Mouse (Mus musculus) heart, embryonic 11.5 days (tissue): ENCODE results near the gene Hist1h2ac. TPM values are rescaled to one million over a fixed set of nuclear protein-coding genes. Genes with fewer than 3 reads are reported as not detected.
A peak's percentile ranks its signal among the peaks of the same experiment; 100 is the strongest.
"Not testable (repeated sequence)": the region's sequence is repeated elsewhere in the genome, so short reads cannot be mapped to it uniquely, and the experiment has no call there.

Experiments
- ATAC-seq: fragments of 200-750 bp; cut with Nextera tagmentation; replicated peaks from 2 replicates; pipeline ENCODE4 v1.8.0; 2017; ENCODE audit warnings: moderate library complexity; ENCODE audit not compliant: insufficient number of reproducible peaks, low FRiP score, low TSS enrichment
- H3K27ac ChIP-seq: fragments of 300-500 bp; sonication (generic); 2 replicates; pipeline ENCODE4 v1.5.1; 2014; ENCODE audit warnings: mild to moderate bottlenecking, low read depth, low read length
- H3K27me3 ChIP-seq: fragments of 300-500 bp; sonication (generic); 2 replicates; pipeline ENCODE4 v1.6.1; 2014; ENCODE audit warnings: mild to moderate bottlenecking, low read length, mixed read lengths; ENCODE audit not compliant: control insufficient read depth, insufficient read depth
- H3K36me3 ChIP-seq: fragments of 300-500 bp; sonication (generic); 2 replicates; pipeline ENCODE4 v1.6.1; 2014; ENCODE audit warnings: mild to moderate bottlenecking, low read length, moderate library complexity, mixed read lengths; ENCODE audit not compliant: control insufficient read depth, insufficient read depth
- H3K4me1 ChIP-seq: fragments of 300-500 bp; sonication (generic); 2 replicates; pipeline ENCODE4 v1.6.1; 2014; ENCODE audit warnings: low read length; ENCODE audit not compliant: control insufficient read depth, insufficient read depth
- H3K4me2 ChIP-seq: fragments of 300-500 bp; sonication (generic); 2 replicates; pipeline ENCODE4 v1.6.1; 2014; ENCODE audit warnings: mild to moderate bottlenecking, moderate library complexity
- H3K4me3 ChIP-seq: fragments of 300-500 bp; sonication (generic); 2 replicates; pipeline ENCODE4 v1.5.1; 2014; ENCODE audit warnings: low read depth, low read length
- H3K9ac ChIP-seq: fragments of 300-500 bp; sonication (generic); 2 replicates; pipeline ENCODE4 v1.6.1; 2014; ENCODE audit warnings: mild to moderate bottlenecking, low read depth, low read length, moderate library complexity
- H3K9me3 ChIP-seq: fragments of 300-500 bp; sonication (generic); replicated peaks from 2 replicates; pipeline ENCODE4 v1.6.1; 2016; ENCODE audit warnings: low read length; ENCODE audit not compliant: control insufficient read depth
- WGBS: fragments of 180-500 bp; shearing (Covaris S2); extraction: QIAGEN DNeasy Blood & Tissue Kit; methylation state at CpG from one replicate; pipeline ENCODE4 v1.1.7; 2014; ENCODE audit not compliant: insufficient replicate concordance; 5-methylcytosine and 5-hydroxymethylcytosine counted together
- polyA plus RNA-seq: library from polyadenylated mRNA; unstranded; fragments of >200 nt; fragmentation: Nextera tagmentation; extraction: Ambion mirVana; gene quantifications from 2 replicates; pipeline ENCODE4 v1.2.1, GENCODE M21; 2014

Gene Hist1h2ac
- polyA plus RNA-seq, 1 experiment from 2014 or later: 0.52 TPM

DNA sequence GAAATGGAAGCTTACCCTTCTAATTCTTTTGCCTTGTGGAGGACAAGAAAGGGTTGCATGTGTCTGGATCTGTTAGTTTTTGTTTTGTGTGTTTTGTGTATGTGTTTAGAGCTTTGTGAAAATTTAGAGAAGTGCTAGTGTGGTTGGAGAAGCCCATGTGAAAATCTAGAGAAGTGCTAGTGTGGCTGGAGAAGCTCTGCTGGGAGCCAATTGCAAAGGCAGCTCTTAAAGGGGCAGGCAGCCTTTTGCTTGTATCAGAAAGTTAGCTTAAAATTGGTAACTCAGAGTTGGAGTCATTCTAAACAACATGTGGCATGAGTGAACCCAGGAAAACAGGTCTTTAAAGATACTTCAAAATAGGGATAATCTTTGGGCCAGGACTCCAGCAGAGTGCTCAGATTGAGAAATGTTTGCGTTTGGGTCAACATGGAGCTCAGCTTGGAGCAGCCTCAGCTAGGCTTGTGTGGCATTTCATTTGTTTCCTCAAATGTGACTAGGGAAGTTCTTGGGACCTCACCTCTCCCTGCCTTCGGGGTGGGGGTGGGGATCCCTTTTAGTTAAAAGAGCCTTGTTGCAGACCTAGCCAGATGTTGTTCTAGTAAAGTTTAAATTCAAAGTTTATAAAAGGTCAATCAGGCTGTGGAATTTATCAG is 34.0 kb upstream of the Hist1h2ac start:
- H3K36me3 ChIP-seq, ATAC-seq, H3K27ac ChIP-seq, H3K9ac ChIP-seq, H3K9me3 ChIP-seq, H3K27me3 ChIP-seq, H3K4me1 ChIP-seq, H3K4me2 ChIP-seq, H3K4me3 ChIP-seq: not testable (repeated sequence)
- 15% methylated on average over 2 of the region's 2 CpGs for WGBS

DNA sequence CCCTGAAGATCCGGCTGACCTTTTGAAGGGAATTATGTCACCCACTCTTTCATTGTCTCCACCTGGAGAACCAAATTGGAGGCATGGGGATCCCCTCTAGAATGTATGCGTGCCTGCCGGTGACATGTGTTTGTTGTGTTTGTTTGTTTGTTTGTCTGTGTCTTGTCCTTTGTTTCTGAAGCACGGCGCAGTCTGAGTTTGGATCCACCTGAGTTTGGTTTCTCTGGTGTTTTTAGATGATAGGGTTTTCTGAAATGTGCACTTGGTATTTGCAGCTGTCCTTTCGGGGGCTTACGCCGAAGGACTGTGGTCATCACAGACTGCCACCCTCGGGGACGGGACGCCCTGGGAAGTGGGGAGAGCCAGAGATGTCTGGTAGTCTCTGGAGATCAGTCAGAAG is 33.4 kb upstream of the Hist1h2ac start:
- H3K27ac ChIP-seq: no peak overlapping the region
- peaks cover 4% of the 10 kb centered on the region; the same call in 1 of the 2 replicates for H3K4me1 ChIP-seq
- WGBS: 33% methylated on average over 11 of the region's 11 CpGs
- no peak overlapping the region for H3K4me2 ChIP-seq
- no peak for ATAC-seq
- H3K27me3 ChIP-seq: no peaks in the 10 kb centered on the region
- no peaks in the 10 kb centered on the region for H3K36me3 ChIP-seq
- no peak overlapping the region for H3K9ac ChIP-seq
- no peaks in the 10 kb centered on the region for H3K9me3 ChIP-seq
- H3K4me3 ChIP-seq: no peak overlapping the region

DNA sequence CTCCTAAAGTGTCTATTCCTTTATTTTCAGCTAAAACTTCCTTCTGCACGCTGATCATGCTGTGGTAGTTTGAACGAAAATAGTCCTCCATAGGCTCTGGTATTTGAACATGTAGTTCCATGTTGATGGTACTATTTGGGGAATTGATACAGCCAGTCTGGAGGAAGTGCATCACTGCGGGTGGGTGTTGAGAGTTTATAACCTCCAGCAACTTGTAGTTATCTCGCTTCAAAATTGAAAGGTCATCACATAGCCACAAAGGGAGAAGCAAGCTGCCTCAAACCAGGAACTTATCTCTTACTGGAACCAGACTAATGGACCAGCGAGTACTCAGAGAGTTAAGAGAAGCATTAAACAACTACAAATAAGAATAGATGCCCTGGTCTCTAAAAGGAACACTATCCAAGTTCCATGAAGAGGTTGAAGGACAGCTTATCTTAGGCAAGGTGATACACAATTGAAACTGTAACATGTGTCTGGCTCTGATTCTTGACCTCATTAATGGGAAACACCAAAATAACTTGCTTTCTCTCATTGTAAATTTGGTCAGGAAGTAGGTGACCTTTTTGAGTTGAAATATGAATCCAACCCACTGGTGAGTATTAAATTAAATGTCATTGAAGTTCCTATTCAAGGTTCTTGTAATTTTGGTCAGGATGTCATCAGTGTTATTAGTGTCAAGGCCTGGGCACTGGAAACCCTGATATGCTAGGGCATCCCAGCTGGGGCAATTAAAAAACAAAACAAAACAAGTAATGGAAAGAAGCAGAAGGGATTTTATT is 32.7 kb upstream of the Hist1h2ac start:
- no peak overlapping the region for H3K4me2 ChIP-seq
- no peaks in the 10 kb centered on the region for H3K27me3 ChIP-seq
- ATAC-seq: no peak
- no peak overlapping the region for H3K4me3 ChIP-seq
- no peaks in the 10 kb centered on the region for H3K9me3 ChIP-seq
- no peaks in the 10 kb centered on the region for H3K36me3 ChIP-seq
- H3K4me1 ChIP-seq: peaks cover 4% of the 10 kb centered on the region; the same call in 1 of the 2 replicates
- 59% methylated on average over 5 of the region's 5 CpGs for WGBS
- no peak overlapping the region for H3K9ac ChIP-seq
- no peak overlapping the region for H3K27ac ChIP-seq

DNA sequence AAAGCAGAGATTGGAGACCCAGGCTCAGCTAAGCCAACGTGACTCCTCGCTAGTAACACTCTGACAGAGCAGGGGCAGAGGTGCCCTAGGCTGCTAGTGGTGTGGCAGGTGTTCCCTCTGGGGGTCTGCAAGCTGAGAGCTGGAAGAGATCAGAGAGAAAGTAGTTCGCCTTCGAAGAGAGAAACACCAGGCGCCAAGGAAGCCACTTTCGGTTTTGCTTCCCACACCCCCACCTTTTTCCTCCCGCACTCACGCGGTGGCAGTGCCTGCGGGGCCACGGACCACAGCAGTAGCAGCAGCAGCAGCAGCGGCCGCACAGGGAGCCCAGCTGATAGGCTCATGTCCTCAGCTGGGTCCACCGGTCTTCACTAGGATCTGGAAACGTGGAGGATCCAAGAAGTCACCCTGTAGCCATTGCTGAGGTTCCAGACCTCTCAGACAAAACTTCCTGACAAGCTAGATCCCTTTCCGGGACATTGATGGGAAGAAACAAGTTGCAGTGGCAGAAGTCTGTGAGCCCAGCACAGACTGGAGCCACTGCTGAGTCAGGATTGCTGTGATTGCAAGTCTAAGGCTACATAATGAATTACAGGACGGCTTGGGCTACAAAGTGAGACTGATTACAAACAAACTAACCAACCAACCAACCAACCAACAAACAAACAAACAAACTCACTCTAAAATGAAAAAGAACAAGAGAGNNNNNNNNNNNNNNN is 26.8 kb upstream of the Hist1h2ac start, which contains the start of gene Hfe:
Hfe (minus strand) TSS at position 481 of the 716 bp plus-strand sequence.
- H3K36me3 ChIP-seq: no peaks in the 10 kb centered on the region
- no peaks in the 10 kb centered on the region for H3K9me3 ChIP-seq
- H3K4me1 ChIP-seq: 0 out of 2 replicates have a peak, but pooled peaks cover 9% of the 10 kb centered on the region
- WGBS: 3% methylated on average over 17 of the region's 17 CpGs
- ATAC-seq: no peak
- H3K4me2 ChIP-seq: peak within 1 kb of the TSS; percentile 71
- H3K27me3 ChIP-seq: no peaks in the 10 kb centered on the region
- H3K4me3 ChIP-seq: peak within 1 kb of the TSS; percentile 42
- peak within 1 kb of the TSS; percentile 71 for H3K9ac ChIP-seq
- H3K27ac ChIP-seq: 0 out of 2 replicates have a peak within 1 kb of the TSS, but pooled peaks have one; percentile 41

DNA sequence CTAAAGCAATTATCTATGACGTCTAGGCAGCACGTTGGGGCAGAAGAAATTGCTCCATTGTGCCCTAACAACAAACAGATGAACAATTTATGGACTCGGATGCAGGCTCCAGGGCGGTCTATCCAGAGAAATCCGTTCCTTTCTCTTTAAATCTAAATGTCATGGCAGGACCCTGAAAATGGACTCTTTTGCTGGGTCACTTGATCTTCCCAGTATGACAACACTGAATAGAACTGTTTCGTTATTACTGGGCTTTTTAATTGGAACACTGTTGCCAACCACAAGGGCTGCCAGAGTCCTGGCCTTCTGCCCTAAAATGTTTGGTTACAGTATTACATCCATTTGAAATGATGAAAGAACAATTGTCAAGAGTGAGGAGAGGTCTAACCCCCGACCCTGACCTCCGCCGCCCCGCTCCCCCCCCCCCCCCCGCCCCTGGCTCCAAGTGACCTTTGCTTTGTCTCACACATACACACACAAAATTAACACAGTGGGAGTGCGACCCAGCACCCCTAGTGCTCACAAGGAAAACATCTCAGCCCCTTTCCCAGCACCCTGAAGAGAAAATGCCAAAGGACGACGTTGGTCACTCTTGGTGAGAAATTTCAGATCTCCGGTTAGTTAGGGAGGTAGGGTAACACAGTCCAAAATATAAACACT is 26.1 kb upstream of the Hist1h2ac start:
- H3K27ac ChIP-seq: no peak overlapping the region
- no peak for ATAC-seq
- 35% methylated on average over 11 of the region's 15 CpGs for WGBS
- peak overlapping the region; percentile 71 for H3K9ac ChIP-seq
- H3K36me3 ChIP-seq: no peaks in the 10 kb centered on the region
- H3K4me1 ChIP-seq: 0 out of 2 replicates have a peak, but pooled peaks cover 9% of the 10 kb centered on the region
- H3K9me3 ChIP-seq: no peaks in the 10 kb centered on the region
- H3K4me2 ChIP-seq: peak overlapping the region; percentile 71
- H3K27me3 ChIP-seq: no peaks in the 10 kb centered on the region
- H3K4me3 ChIP-seq: peak overlapping the region; percentile 42

DNA sequence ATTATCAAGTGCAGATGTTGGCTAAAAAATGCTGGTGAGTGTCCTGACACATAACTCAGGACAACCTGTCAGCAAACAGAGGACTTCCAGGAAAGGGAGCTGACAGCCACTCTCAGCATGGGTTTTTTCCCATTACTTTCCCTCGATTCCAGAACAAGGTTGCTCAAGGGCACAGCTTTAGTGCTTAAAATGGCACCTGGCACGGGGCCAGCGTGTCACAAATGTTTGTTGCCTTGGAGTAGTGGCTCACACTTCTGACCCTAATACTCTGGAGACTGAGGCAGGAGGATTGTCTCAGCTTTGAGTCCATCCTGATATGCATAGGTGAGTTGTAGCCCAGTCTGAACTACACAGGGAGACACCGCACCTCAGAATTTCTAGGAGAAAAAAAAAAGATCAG is 24.9 kb upstream of the Hist1h2ac start:
- H3K27me3 ChIP-seq: no peaks in the 10 kb centered on the region
- peak overlapping the region; percentile 57; the same call in 1 of the 2 replicates for H3K27ac ChIP-seq
- no peak overlapping the region for H3K4me3 ChIP-seq
- no peaks in the 10 kb centered on the region for H3K36me3 ChIP-seq
- 0 out of 2 replicates have a peak, but pooled peaks cover 9% of the 10 kb centered on the region for H3K4me1 ChIP-seq
- WGBS: 49% methylated on average over 4 of the region's 4 CpGs
- no peak for ATAC-seq
- no peak overlapping the region for H3K9ac ChIP-seq
- no peaks in the 10 kb centered on the region for H3K9me3 ChIP-seq
- no peak overlapping the region for H3K4me2 ChIP-seq

DNA sequence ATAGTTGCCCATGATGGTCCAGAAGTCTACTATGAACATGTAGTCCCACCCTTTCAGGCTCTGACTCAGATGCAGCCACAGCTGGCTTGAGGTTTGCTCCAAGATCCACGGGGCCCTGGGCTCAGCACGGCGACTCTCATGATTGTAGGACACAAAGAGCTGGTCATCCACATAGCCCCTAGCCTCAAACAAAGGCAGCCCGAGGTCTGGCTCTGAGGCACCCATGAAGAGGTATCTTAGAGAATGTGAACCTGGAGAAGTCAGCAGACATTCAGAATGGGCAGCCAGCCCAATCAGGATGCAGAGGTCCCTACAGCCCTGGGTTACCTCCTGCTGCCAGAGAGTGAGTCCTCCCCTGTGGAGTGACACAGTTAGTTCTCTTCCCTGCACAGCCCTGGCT is 24.3 kb upstream of the Hist1h2ac start:
- Histone ChIP-seq H3K4me1 (0 out of 2 replicates have a peak, but pooled peaks cover 9% of the 10 kb centered on the region), H3K4me2 (no peak overlapping the region), H3K27me3 (no peaks in the 10 kb centered on the region), H3K9ac (no peak overlapping the region), H3K27ac (0 out of 2 replicates have a peak overlapping the region, but pooled peaks have one; percentile 57), H3K36me3 (no peaks in the 10 kb centered on the region), H3K4me3 (no peak overlapping the region), H3K9me3 (no peaks in the 10 kb centered on the region)
- no peak for ATAC-seq
- WGBS: 78% methylated on average over 4 of the region's 4 CpGs

DNA sequence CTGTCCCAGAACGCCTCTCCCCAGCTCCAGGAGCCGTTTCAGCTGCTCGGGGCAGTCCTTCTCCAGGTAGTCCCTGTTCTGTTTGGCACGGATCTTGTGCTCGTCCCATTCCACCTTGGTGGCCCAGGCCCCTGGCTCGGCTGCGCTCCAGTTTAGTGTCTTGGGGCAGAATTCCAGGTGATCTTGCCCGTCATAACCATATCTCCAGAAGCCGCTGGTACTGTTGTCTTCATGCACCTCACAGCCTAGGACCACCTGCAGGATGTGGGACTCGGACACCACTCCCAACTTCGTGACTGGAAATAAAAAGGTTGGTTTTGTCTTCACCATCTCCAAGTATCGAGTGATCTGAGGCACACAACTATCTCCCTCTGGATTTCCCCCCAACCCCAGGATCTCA is 23.0 kb upstream of the Hist1h2ac start:
- Histone ChIP-seq H3K4me1 (0 out of 2 replicates have a peak, but pooled peaks cover 9% of the 10 kb centered on the region), H3K27ac (no peak overlapping the region), H3K9ac (no peak overlapping the region), H3K9me3 (no peaks in the 10 kb centered on the region), H3K27me3 (no peaks in the 10 kb centered on the region), H3K4me3 (no peak overlapping the region), H3K4me2 (no peak overlapping the region), H3K36me3 (no peaks in the 10 kb centered on the region)
- 89% methylated on average over 12 of the region's 12 CpGs for WGBS
- ATAC-seq: no peak
